Mouse (Mus musculus): ENCODE data around the gene Slc9a9.

GRCm38 (mm10) chr9:94680468-94681094, 10.9 kb downstream of the Slc9a9 start:
- TF ChIP-seq CTCF (IDR thresholded peaks at IDR 0.05; ENCODE audit: insufficient read depth, low read length) (no peak), POLR2A (IDR thresholded peaks at IDR 0.05; ENCODE audit: borderline replicate concordance, extremely low read depth, low read depth, low read length) (no peak)
